Comparison of ENCODE assay signal across 18 mouse cellular contexts in the genomic region with DNA sequence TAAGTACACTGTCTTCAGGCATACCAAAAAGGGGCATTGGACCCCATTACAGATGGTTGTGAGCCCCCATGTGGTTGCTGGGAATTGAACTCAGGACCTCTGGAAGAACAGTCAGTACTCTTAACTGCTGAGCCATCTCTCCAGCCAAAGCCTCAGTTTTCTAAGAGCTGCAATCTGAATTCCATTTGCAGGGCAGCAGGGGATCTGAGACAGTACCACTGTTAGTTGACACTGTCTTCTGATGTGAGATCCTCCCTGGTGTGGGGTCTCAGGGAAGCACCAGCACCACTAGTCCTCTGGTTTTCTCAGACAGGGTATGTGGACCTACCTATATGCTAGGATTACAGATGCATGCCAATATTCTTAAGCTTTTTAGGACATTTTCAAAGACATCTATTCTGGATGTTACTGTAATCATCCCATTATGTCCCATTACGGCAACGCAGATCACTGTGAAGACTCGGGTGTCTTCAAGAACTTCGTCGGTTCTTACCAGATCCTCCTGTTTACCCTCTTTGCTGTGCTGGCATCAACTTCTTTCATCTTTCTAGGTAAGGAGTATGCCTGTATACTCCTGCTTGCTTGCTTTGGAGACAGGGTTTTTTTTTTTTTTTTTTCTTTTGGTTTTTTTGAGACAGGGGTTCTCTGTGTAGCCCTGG. TPM values are rescaled to one million over a fixed set of nuclear protein-coding genes. Genes with fewer than 3 reads are reported as not detected.
"Had no signal": no experiment of that assay in that cellular context is flagged by ENCODE, and none has a peak within 500 bp of the region (broad histone marks: within the 10 kb centered on the region; RNA-seq: fewer than 3 reads in every experiment).

No protein-coding gene starts in this region.

- DNase-seq: kidney, adult 8-10 months; kidney, postnatal 36 days; layer of hippocampus, adult 9-11 months; layer of hippocampus, postnatal 36 days; liver; lung, postnatal 14 days; thymus, adult 18-20 months; thymus, postnatal 25 days had no signal

- H3K27ac ChIP-seq: kidney, postnatal 0 days; limb, embryonic 12.5 days; lung, embryonic 15.5 days; macrophage; midbrain, embryonic 13.5 days; neural tube, embryonic 12.5 days had no signal

- H3K9ac ChIP-seq: limb, embryonic 12.5 days; lung, embryonic 15.5 days; midbrain, embryonic 13.5 days had no signal

- H3K4me3 ChIP-seq: limb, embryonic 12.5 days; lung, embryonic 15.5 days; midbrain, embryonic 13.5 days; myocyte; neural tube, embryonic 12.5 days had no signal

- H3K9me3 ChIP-seq: limb, embryonic 12.5 days; lung, embryonic 15.5 days; midbrain, embryonic 13.5 days; neural tube, embryonic 12.5 days had no signal

- H3K27me3 ChIP-seq: limb, embryonic 12.5 days; lung, embryonic 15.5 days; midbrain, embryonic 13.5 days; neural tube, embryonic 12.5 days had no signal

RNA-seq across cellular contexts. Expression of a gene that starts 33.3 kb away (rescaled TPM):
- total RNA-seq: left cerebral cortex, postnatal 25 days; megakaryocyte-erythroid progenitor cell, adult 5-6 weeks; neutrophil, adult 5-6 weeks had no signal
